8 mouse cellular contexts compared by ENCODE assay signal in genomic region chr3:70003955-70004354, GRCm38 (mm10). TPM values are rescaled to one million over a fixed set of nuclear protein-coding genes. Genes with fewer than 3 reads are reported as not detected.
DNase-seq lines count a peak whose midpoint lies in the region; ATAC-seq lines count a peak whose summit lies in the region.

No protein-coding gene starts in this region.

- no peaks in the 10 kb centered on the region for H3K36me3 ChIP-seq in kidney, embryonic 16.5 days (ENCODE audit: insufficient read depth, low read length)
- no peaks in the 10 kb centered on the region for H3K36me3 ChIP-seq in forebrain, embryonic 13.5 days (ENCODE audit: poor library complexity, severe bottlenecking)
- H3K36me3 ChIP-seq in midbrain, embryonic 10.5 days, result no peaks in the 10 kb centered on the region

- no peaks in the 10 kb centered on the region for H3K9me3 ChIP-seq in kidney, embryonic 16.5 days (ENCODE audit: low read length)
- H3K9me3 ChIP-seq in forebrain, embryonic 13.5 days (replicated peaks), result no peaks in the 10 kb centered on the region
- H3K9me3 ChIP-seq in midbrain, embryonic 10.5 days (replicated peaks), result no peaks in the 10 kb centered on the region

- no peak overlapping the region for H3K9ac ChIP-seq in kidney, embryonic 16.5 days (replicated peaks; ENCODE audit: low read length)
- H3K9ac ChIP-seq in forebrain, embryonic 13.5 days, result no peak overlapping the region

- no peaks in the 10 kb centered on the region for H3K27me3 ChIP-seq in kidney, embryonic 16.5 days (ENCODE audit: insufficient read depth, low read length)
- H3K27me3 ChIP-seq in forebrain, embryonic 13.5 days, result no peaks in the 10 kb centered on the region
- no peaks in the 10 kb centered on the region for H3K27me3 ChIP-seq in midbrain, embryonic 10.5 days (ENCODE audit: low read depth, poor library complexity, severe bottlenecking)

- no peak overlapping the region for H3K4me3 ChIP-seq in kidney, embryonic 16.5 days (ENCODE audit: low read length)
- H3K4me3 ChIP-seq in forebrain, embryonic 13.5 days, result no peak overlapping the region
- no peak overlapping the region for H3K4me3 ChIP-seq in midbrain, embryonic 10.5 days

- H3K4me1 ChIP-seq in kidney, embryonic 16.5 days (ENCODE audit: insufficient read depth, low read length), result no peaks in the 10 kb centered on the region
- H3K4me1 ChIP-seq in forebrain, embryonic 13.5 days, result peaks cover 12% of the 10 kb centered on the region
- H3K4me1 ChIP-seq in midbrain, embryonic 10.5 days, result peaks cover 5% of the 10 kb centered on the region

- no peak for DNase-seq in kidney, postnatal 14 days
- peak; percentile 5 for DNase-seq in MEL-GATA-1-ER (ENCODE audit: extremely low read depth, low read depth)
- peak; percentile 49 for DNase-seq in midbrain, embryonic 10.5 days (ENCODE audit: low spot score)
- DNase-seq in layer of hippocampus, adult 8-10 months (ENCODE audit: low spot score in 2 of 2), result no peak
- DNase-seq in cerebellum, adult 11-12 months, result no peak

- WGBS in kidney, embryonic 16.5 days, result 35% methylated on average over 7 of the region's 7 CpGs
- 35% methylated on average over 7 of the region's 7 CpGs for WGBS in forebrain, embryonic 13.5 days
- WGBS in midbrain, embryonic 10.5 days, result 33% methylated on average over 7 of the region's 7 CpGs

- H3K27ac ChIP-seq in kidney, embryonic 16.5 days (ENCODE audit: low read length), result no peak overlapping the region
- H3K27ac ChIP-seq in forebrain, embryonic 13.5 days, result no peak overlapping the region
- no peak overlapping the region for H3K27ac ChIP-seq in midbrain, embryonic 10.5 days (replicated peaks)

- no peak overlapping the region for H3K4me2 ChIP-seq in kidney, embryonic 16.5 days (replicated peaks; ENCODE audit: low read depth, low read length)
- H3K4me2 ChIP-seq in forebrain, embryonic 13.5 days, result no peak overlapping the region

- peak; percentile 79 for ATAC-seq in kidney, embryonic 16.5 days (ENCODE audit: low FRiP score, low TSS enrichment)
- peak; percentile 51; the same call in 1 of the 2 replicates for ATAC-seq in forebrain, embryonic 13.5 days
- no peak for ATAC-seq in erythroid progenitor cell, adult 5-6 weeks (replicated peaks; ENCODE audit: low FRiP score, poor library complexity, severe bottlenecking)

RNA-seq across cellular contexts. Expression of gene Otol1, which starts 3.5 kb away (rescaled TPM):
- not detected in 2 replicates for polyA plus RNA-seq in kidney, embryonic 16.5 days (2015; fragmentation: Nextera tagmentation; extraction: Ambion mirVana)
- polyA plus RNA-seq in forebrain, embryonic 13.5 days (2015; fragmentation: Nextera tagmentation; extraction: Ambion mirVana), result not detected in 2 replicates
- not detected in 2 replicates for polyA plus RNA-seq in midbrain, embryonic 10.5 days (2016; fragmentation: Nextera tagmentation; extraction: Ambion mirVana)
- total RNA-seq in erythroid progenitor cell, adult 5-6 weeks (2015; ENCODE audit: low replicate concordance), result not detected in 2 replicates
- not detected in 2 replicates for total RNA-seq in erythroid progenitor cell, adult 5-6 weeks (2017; ENCODE audit: low replicate concordance)
- total RNA-seq in layer of hippocampus, adult 8-10 months (2022), result not detected

Comparison
In these comparisons a context has a peak if more than half of its experiments do, and no peak if none do; other contexts are left out.
1. DNase-seq: peak in MEL-GATA-1-ER (single experiment) and midbrain, embryonic 10.5 days (single experiment); none in kidney, postnatal 14 days (single experiment), layer of hippocampus, adult 8-10 months (0 of 2) and cerebellum, adult 11-12 months (single experiment).